Mouse (Mus musculus) lung, adult 2 months (tissue): Measurements from ENCODE around the gene Ddn. TPM values are rescaled to one million over a fixed set of nuclear protein-coding genes. Genes with fewer than 3 reads are reported as not detected.
A peak's percentile ranks its signal among the peaks of the same experiment; 100 is the strongest.

Experiments used
- DNase-seq: peaks from one replicate; pipeline ENCODE4 v3.0.0; 2022
- H3K4me1 ChIP-seq: fragments of 200-500 bp; 2 replicates; pipeline ENCODE4 v1.6.1; 2011; ENCODE audit warnings: low read length; ENCODE audit not compliant: control insufficient read depth, insufficient read depth
- H3K4me3 ChIP-seq: fragments of 200-500 bp; replicated peaks from 2 replicates; pipeline ENCODE3; 2011; ENCODE audit warnings: low read depth, mild to moderate bottlenecking, control low read depth, low read length; ENCODE audit errors: extremely low read depth
- CTCF ChIP-seq: fragments of 200-500 bp; IDR thresholded peaks from 2 replicates; pipeline ENCODE4 v1.5.1; 2011; ENCODE audit warnings: mild to moderate bottlenecking, low read length, control low read depth; ENCODE audit not compliant: insufficient read depth
- POLR2A ChIP-seq: fragments of 200-500 bp; IDR thresholded peaks from 2 replicates; pipeline ENCODE4 v1.6.1; 2011; ENCODE audit warnings: low read depth, mild to moderate bottlenecking, control low read depth, low read length, borderline replicate concordance; ENCODE audit errors: extremely low read depth
- WGBS: fragments of 180-500 bp; shearing (Covaris S2); methylation state at CpG from one replicate; pipeline ENCODE4 v1.1.7; 2018; 5-methylcytosine and 5-hydroxymethylcytosine counted together
- polyA plus RNA-seq: library from polyadenylated mRNA; depleted of rRNA; stranded (reverse); fragments of >200 nt; gene quantifications from 2 replicates; pipeline ENCODE4 v1.2.3, GENCODE M21; 2012

Ddn gene
- polyA plus RNA-seq, 1 experiment, result 0.21 TPM

GRCm38 (mm10) chr15:98802926-98803325 is 6.4 kb downstream of the Ddn start:
- no peak for DNase-seq
- Histone ChIP-seq H3K4me1 (peaks cover 5% of the 10 kb centered on the region), H3K4me3 (no peak overlapping the region)
- WGBS, result 22% methylated on average over 8 of the region's 8 CpGs
- TF ChIP-seq POLR2A (no peak), CTCF (no peak)

- DNase-seq, result peak; percentile 83
- H3K4me1 ChIP-seq, result no peaks in the 10 kb centered on the region
- 12% methylated on average over 12 of the region's 12 CpGs for WGBS
- TF ChIP-seq CTCF (peak; percentile 87), POLR2A (no peak)
- H3K4me3 ChIP-seq, result no peak overlapping the region
These were observed 9.9 kb downstream of the Ddn start for GRCm38 (mm10) chr15:98799396-98799795.

GRCm38 (mm10) chr15:98798903-98799302 is 10.4 kb downstream of the Ddn start:
- TF ChIP-seq POLR2A (no peak), CTCF (no peak)
- no peak overlapping the region for H3K4me3 ChIP-seq

GRCm38 (mm10) chr15:98797835-98798492 is 11.3 kb downstream of the Ddn start:
- no peak for DNase-seq
- WGBS, result 16% methylated on average over 28 of the region's 28 CpGs
- Histone ChIP-seq H3K4me3 (no peak overlapping the region), H3K4me1 (no peaks in the 10 kb centered on the region)
- no peak for TF ChIP-seq CTCF
- no peak for TF ChIP-seq POLR2A

More at GRCm38 (mm10) chr15:98798903-98799302, 10.4 kb downstream of the Ddn start:
- H3K4me1 ChIP-seq, result no peaks in the 10 kb centered on the region
- 60% methylated on average over 3 of the region's 3 CpGs for whole genome bisulfite sequencing
- DNase-seq, result no peak

- TF ChIP-seq CTCF, result no peak
- no peak for TF ChIP-seq POLR2A
- Histone ChIP-seq H3K4me1 (no peaks in the 10 kb centered on the region; the same call in 1 of the 2 replicates), H3K4me3 (no peak overlapping the region)
- 9% methylated on average over 12 of the region's 13 CpGs for WGBS
- DNase-seq, result no peak
These were observed 12.3 kb downstream of the Ddn start for GRCm38 (mm10) chr15:98796803-98797595.

- Histone ChIP-seq H3K4me3 (no peak overlapping the region), H3K4me1 (peaks cover 13% of the 10 kb centered on the region; the same call in 1 of the 2 replicates)
- no peak for DNase-seq
- WGBS, result 3% methylated on average over 13 of the region's 13 CpGs
- TF ChIP-seq CTCF, result no peak
- no peak for TF ChIP-seq POLR2A
These were observed 16.1 kb downstream of the Ddn start for GRCm38 (mm10) chr15:98793141-98793698.

- WGBS, result 2% methylated on average over 75 of the region's 75 CpGs
These were observed 16.9 kb downstream of the Ddn start for GRCm38 (mm10) chr15:98792233-98793020.

GRCm38 (mm10) chr15:98791771-98792170 is 17.5 kb downstream of the Ddn start:
- no peak for TF ChIP-seq CTCF
- TF ChIP-seq POLR2A, result no peak
- peaks cover 13% of the 10 kb centered on the region; the same call in 1 of the 2 replicates for H3K4me1 ChIP-seq
- 3% methylated on average over 23 of the region's 23 CpGs for WGBS
- no peak for DNase-seq
- H3K4me3 ChIP-seq, result no peak overlapping the region

More at GRCm38 (mm10) chr15:98792233-98793020, 16.9 kb downstream of the Ddn start:
- Histone ChIP-seq H3K4me3 (no peak overlapping the region), H3K4me1 (peaks cover 13% of the 10 kb centered on the region; the same call in 1 of the 2 replicates)
- no peak for DNase-seq
- TF ChIP-seq CTCF, result no peak
- TF ChIP-seq POLR2A, result no peak

GRCm38 (mm10) chr15:98791221-98791620 is 18.1 kb downstream of the Ddn start:
- 3% methylated on average over 12 of the region's 12 CpGs for WGBS
- Histone ChIP-seq H3K4me3 (no peak overlapping the region), H3K4me1 (peaks cover 13% of the 10 kb centered on the region; the same call in 1 of the 2 replicates)
- TF ChIP-seq CTCF (no peak), POLR2A (no peak)
- DNase-seq, result no peak
